Mouse (Mus musculus): ENCODE data around the gene Gripap1.

DNA sequence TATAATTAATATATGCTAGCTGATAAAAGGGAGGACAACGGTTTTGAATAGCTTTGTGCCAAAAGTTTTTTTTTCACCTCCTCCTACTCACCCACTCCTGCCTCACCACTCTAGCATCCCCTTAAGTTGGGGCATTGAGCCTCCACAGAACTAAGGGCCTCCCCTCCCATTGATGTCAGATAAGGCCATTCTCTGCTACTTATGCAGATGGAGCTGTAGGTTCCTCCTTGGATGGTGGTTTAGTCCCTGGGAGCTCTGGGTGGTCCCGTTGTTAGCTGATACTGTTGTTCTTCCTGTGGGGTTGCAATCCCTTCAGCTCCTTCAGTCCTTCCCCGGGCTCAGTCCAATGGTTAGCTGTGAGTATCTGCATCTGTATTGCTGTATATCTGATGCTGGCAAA, 10.3 kb upstream of the Gripap1 start:
- no peak for TF ChIP-seq POLR2A (IDR thresholded peaks at IDR 0.05; ENCODE audit: low read depth, low read length)
- no peak for TF ChIP-seq CTCF (conservative IDR thresholded peaks at IDR 0.05; ENCODE audit: insufficient read depth, insufficient read length, low read depth, low read length)

Data from kidney, adult 2 months (tissue).